In the genomic region with DNA sequence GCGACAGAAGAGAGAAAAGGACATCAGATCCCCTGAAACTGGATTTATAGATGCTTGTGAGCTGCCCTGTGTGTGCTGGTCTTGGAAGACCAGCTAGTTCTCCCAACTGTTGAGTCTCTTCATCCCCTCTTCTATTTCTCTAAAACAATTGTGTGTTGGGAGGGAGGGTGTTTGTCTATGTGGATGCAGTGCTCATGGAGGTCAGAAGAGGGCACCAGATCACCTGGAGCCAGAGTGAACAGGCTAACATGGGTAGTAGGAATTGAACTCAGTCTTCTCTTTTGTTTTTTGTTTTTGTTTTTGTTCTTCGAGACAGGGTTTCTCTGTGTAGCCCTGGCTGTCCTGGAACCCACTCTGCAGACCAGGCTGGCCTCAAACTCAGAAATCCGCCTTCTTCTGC, we compare ENCODE assay signal across 9 mouse cellular contexts. TPM values are rescaled to one million over a fixed set of nuclear protein-coding genes. Genes with fewer than 3 reads are reported as not detected.
DNase-seq lines count a peak whose midpoint lies in the region; ATAC-seq lines count a peak whose summit lies in the region.
"Had no signal": no experiment of that assay in that cellular context is flagged by ENCODE, and none has a peak within 500 bp of the region (broad histone marks: within the 10 kb centered on the region; RNA-seq: fewer than 3 reads in every experiment).

No protein-coding gene starts in this region.

- no peak for ATAC-seq in forebrain, embryonic 14.5 days
- ATAC-seq in forebrain, embryonic 15.5 days (replicated peaks) = no peak
- ATAC-seq in midbrain, embryonic 14.5 days (ENCODE audit: low FRiP score, low TSS enrichment) = no peak
- ATAC-seq in midbrain, embryonic 11.5 days (ENCODE audit: low FRiP score) = no peak
- ATAC-seq in erythroid progenitor cell, adult 5-6 weeks (replicated peaks; ENCODE audit: low FRiP score, poor library complexity, severe bottlenecking) = 0 out of 2 replicates have a peak, but pooled peaks have one; percentile 49
- no peak for ATAC-seq in neural tube, embryonic 11.5 days (ENCODE audit: insufficient read depth, low FRiP score, low TSS enrichment)

- no peaks in the 10 kb centered on the region for H3K4me1 ChIP-seq in forebrain, embryonic 14.5 days (ENCODE audit: control insufficient read depth, insufficient read depth, low read length)
- no peaks in the 10 kb centered on the region for H3K4me1 ChIP-seq in forebrain, embryonic 15.5 days
- no peaks in the 10 kb centered on the region for H3K4me1 ChIP-seq in midbrain, embryonic 14.5 days (ENCODE audit: control insufficient read depth, insufficient read depth, low read length)
- H3K4me1 ChIP-seq in midbrain, embryonic 11.5 days (ENCODE audit: control insufficient read depth, insufficient read depth, low read length) = 0 out of 2 replicates have a peak, but pooled peaks cover 3% of the 10 kb centered on the region
- H3K4me1 ChIP-seq in neural tube, embryonic 11.5 days (ENCODE audit: control insufficient read depth, insufficient read depth, low read length) = no peaks in the 10 kb centered on the region
- H3K4me1 ChIP-seq: embryonic facial prominence, embryonic 12.5 days had no signal

- 75% methylated on average over 3 of the region's 3 CpGs for WGBS in forebrain, embryonic 14.5 days
- WGBS in forebrain, embryonic 15.5 days = 80% methylated on average over 3 of the region's 3 CpGs
- 83% methylated on average over 3 of the region's 3 CpGs for WGBS in midbrain, embryonic 14.5 days
- 75% methylated on average over 3 of the region's 3 CpGs for WGBS in midbrain, embryonic 11.5 days
- WGBS in neural tube, embryonic 11.5 days = 80% methylated on average over 3 of the region's 3 CpGs

- no peaks in the 10 kb centered on the region for H3K27me3 ChIP-seq in forebrain, embryonic 14.5 days (replicated peaks; ENCODE audit: control insufficient read depth, insufficient read depth, low read length)
- H3K27me3 ChIP-seq in forebrain, embryonic 15.5 days = no peaks in the 10 kb centered on the region
- H3K27me3 ChIP-seq in midbrain, embryonic 14.5 days (ENCODE audit: control insufficient read depth, insufficient read depth, low read length) = no peaks in the 10 kb centered on the region
- H3K27me3 ChIP-seq in midbrain, embryonic 11.5 days (ENCODE audit: control insufficient read depth, insufficient read depth, low read length) = no peaks in the 10 kb centered on the region
- no peaks in the 10 kb centered on the region for H3K27me3 ChIP-seq in neural tube, embryonic 11.5 days (ENCODE audit: control insufficient read depth, insufficient read depth, low read length)
- H3K27me3 ChIP-seq: embryonic facial prominence, embryonic 12.5 days had no signal

- peak; percentile 26 for DNase-seq in forebrain, embryonic 14.5 days (ENCODE audit: low spot score)
- peak; percentile 56 for DNase-seq in midbrain, embryonic 14.5 days
- no peak for DNase-seq in midbrain, embryonic 11.5 days (ENCODE audit: low spot score, missing footprints)
- DNase-seq in adrenal gland, postnatal 25 days = peak; percentile 10
- DNase-seq in neural tube, embryonic 11.5 days (ENCODE audit: low spot score) = peak; percentile 28
- DNase-seq in right cerebral cortex, postnatal 14 days = no peak

- peaks cover 91% of the 10 kb centered on the region for H3K36me3 ChIP-seq in forebrain, embryonic 14.5 days (ENCODE audit: control insufficient read depth, insufficient read depth, low read length)
- H3K36me3 ChIP-seq in forebrain, embryonic 15.5 days = peaks cover 87% of the 10 kb centered on the region
- H3K36me3 ChIP-seq in midbrain, embryonic 14.5 days (ENCODE audit: control insufficient read depth, insufficient read depth, low read length) = peaks cover 87% of the 10 kb centered on the region
- H3K36me3 ChIP-seq in midbrain, embryonic 11.5 days (ENCODE audit: control insufficient read depth, insufficient read depth, low read length) = peaks cover 19% of the 10 kb centered on the region
- peaks cover 18% of the 10 kb centered on the region for H3K36me3 ChIP-seq in neural tube, embryonic 11.5 days (ENCODE audit: control insufficient read depth, insufficient read depth, low read length)

- no peak overlapping the region for H3K27ac ChIP-seq in forebrain, embryonic 14.5 days (ENCODE audit: low read depth, low read length)
- no peak overlapping the region for H3K27ac ChIP-seq in forebrain, embryonic 15.5 days (replicated peaks)
- no peak overlapping the region for H3K27ac ChIP-seq in midbrain, embryonic 14.5 days (replicated peaks; ENCODE audit: low read depth, low read length)
- no peak overlapping the region for H3K27ac ChIP-seq in midbrain, embryonic 11.5 days (ENCODE audit: low read depth, low read length)
- H3K27ac ChIP-seq in neural tube, embryonic 11.5 days (ENCODE audit: low read depth, low read length) = no peak overlapping the region
- H3K27ac ChIP-seq: embryonic facial prominence, embryonic 12.5 days had no signal

- no peaks in the 10 kb centered on the region for H3K9me3 ChIP-seq in forebrain, embryonic 14.5 days (replicated peaks; ENCODE audit: control insufficient read depth, low read length)
- H3K9me3 ChIP-seq in forebrain, embryonic 15.5 days = no peaks in the 10 kb centered on the region
- no peaks in the 10 kb centered on the region for H3K9me3 ChIP-seq in midbrain, embryonic 14.5 days (ENCODE audit: control insufficient read depth, low read length)
- no peaks in the 10 kb centered on the region for H3K9me3 ChIP-seq in midbrain, embryonic 11.5 days (ENCODE audit: control insufficient read depth, low read length)
- H3K9me3 ChIP-seq in neural tube, embryonic 11.5 days (ENCODE audit: control insufficient read depth, low read length) = no peaks in the 10 kb centered on the region
- H3K9me3 ChIP-seq: embryonic facial prominence, embryonic 12.5 days had no signal

- H3K4me3 ChIP-seq in forebrain, embryonic 14.5 days (ENCODE audit: low read depth, low read length) = no peak overlapping the region
- no peak overlapping the region for H3K4me3 ChIP-seq in forebrain, embryonic 15.5 days
- H3K4me3 ChIP-seq in midbrain, embryonic 14.5 days (replicated peaks; ENCODE audit: low read depth, low read length) = no peak overlapping the region
- no peak overlapping the region for H3K4me3 ChIP-seq in midbrain, embryonic 11.5 days (ENCODE audit: low read depth, low read length)
- H3K4me3 ChIP-seq in neural tube, embryonic 11.5 days (ENCODE audit: low read depth, low read length) = no peak overlapping the region
- H3K4me3 ChIP-seq: embryonic facial prominence, embryonic 12.5 days had no signal

- no peak overlapping the region for H3K4me2 ChIP-seq in forebrain, embryonic 14.5 days (ENCODE audit: low read length)
- H3K4me2 ChIP-seq in forebrain, embryonic 15.5 days (replicated peaks) = no peak overlapping the region
- no peak overlapping the region for H3K4me2 ChIP-seq in midbrain, embryonic 14.5 days (ENCODE audit: low read length)
- H3K4me2 ChIP-seq in midbrain, embryonic 11.5 days = no peak overlapping the region
- H3K4me2 ChIP-seq in neural tube, embryonic 11.5 days (ENCODE audit: low read depth) = no peak overlapping the region
- H3K4me2 ChIP-seq: embryonic facial prominence, embryonic 12.5 days had no signal

- H3K9ac ChIP-seq in forebrain, embryonic 14.5 days (ENCODE audit: low read length) = no peak overlapping the region
- no peak overlapping the region for H3K9ac ChIP-seq in forebrain, embryonic 15.5 days (replicated peaks)
- no peak overlapping the region for H3K9ac ChIP-seq in midbrain, embryonic 14.5 days (replicated peaks; ENCODE audit: low read length)
- no peak overlapping the region for H3K9ac ChIP-seq in midbrain, embryonic 11.5 days (ENCODE audit: low read length)
- H3K9ac ChIP-seq in neural tube, embryonic 11.5 days (ENCODE audit: low read length) = no peak overlapping the region
- H3K9ac ChIP-seq: embryonic facial prominence, embryonic 12.5 days had no signal

RNA-seq across cellular contexts. Expression of a gene that starts 34.3 kb away (rescaled TPM):
- polyA plus RNA-seq in forebrain, embryonic 14.5 days (2014; fragmentation: Nextera tagmentation; extraction: Ambion mirVana) = 49.7 and 65.0 TPM in 2 replicates
- polyA plus RNA-seq in forebrain, embryonic 15.5 days (2015; fragmentation: Nextera tagmentation; extraction: Ambion mirVana) = 74.8 and 76.2 TPM in 2 replicates
- 90.1 and 107 TPM in 2 replicates for polyA plus RNA-seq in midbrain, embryonic 14.5 days (2014; fragmentation: Nextera tagmentation; extraction: Ambion mirVana)
- 25.2 and 28.0 TPM in 2 replicates for polyA plus RNA-seq in midbrain, embryonic 11.5 days (2014; fragmentation: Nextera tagmentation; extraction: Ambion mirVana)
- 21.6 and 30.2 TPM in 2 replicates for total RNA-seq in adrenal gland, postnatal 25 days (2021)
- total RNA-seq in erythroid progenitor cell, adult 5-6 weeks (2015; ENCODE audit: low replicate concordance) = 1.8 and 3.8 TPM in 2 replicates
- total RNA-seq in erythroid progenitor cell, adult 5-6 weeks (2017; ENCODE audit: low replicate concordance) = 3.5 TPM in 2 replicates
- 39.2 and 48.9 TPM in 2 replicates for polyA plus RNA-seq in neural tube, embryonic 11.5 days (2014; fragmentation: Nextera tagmentation; extraction: Ambion mirVana)

RNA-seq across cellular contexts. Expression of a gene that starts 42.1 kb away (rescaled TPM):
- not detected in 2 replicates for polyA plus RNA-seq in forebrain, embryonic 14.5 days (2014; fragmentation: Nextera tagmentation; extraction: Ambion mirVana)
- not detected in 2 replicates for polyA plus RNA-seq in forebrain, embryonic 15.5 days (2015; fragmentation: Nextera tagmentation; extraction: Ambion mirVana)
- polyA plus RNA-seq in midbrain, embryonic 14.5 days (2014; fragmentation: Nextera tagmentation; extraction: Ambion mirVana) = not detected in 2 replicates
- not detected in 2 replicates for polyA plus RNA-seq in midbrain, embryonic 11.5 days (2014; fragmentation: Nextera tagmentation; extraction: Ambion mirVana)
- 0.39 TPM in 1 of 2 replicates, not detected in the other for total RNA-seq in adrenal gland, postnatal 25 days (2021)
- total RNA-seq in erythroid progenitor cell, adult 5-6 weeks (2015; ENCODE audit: low replicate concordance) = not detected in 2 replicates
- total RNA-seq in erythroid progenitor cell, adult 5-6 weeks (2017; ENCODE audit: low replicate concordance) = not detected in 2 replicates
- 0.12 TPM in 1 of 2 replicates, not detected in the other for polyA plus RNA-seq in neural tube, embryonic 11.5 days (2014; fragmentation: Nextera tagmentation; extraction: Ambion mirVana)
- polyA plus RNA-seq: embryonic facial prominence, embryonic 12.5 days had no signal

RNA-seq across cellular contexts. Expression of a gene that starts 43.0 kb away (rescaled TPM):
- 337 and 389 TPM in 2 replicates for polyA plus RNA-seq in forebrain, embryonic 14.5 days (2014; fragmentation: Nextera tagmentation; extraction: Ambion mirVana)
- 364 and 375 TPM in 2 replicates for polyA plus RNA-seq in forebrain, embryonic 15.5 days (2015; fragmentation: Nextera tagmentation; extraction: Ambion mirVana)
- 364 and 475 TPM in 2 replicates for polyA plus RNA-seq in midbrain, embryonic 14.5 days (2014; fragmentation: Nextera tagmentation; extraction: Ambion mirVana)
- 342 TPM in 2 replicates for polyA plus RNA-seq in midbrain, embryonic 11.5 days (2014; fragmentation: Nextera tagmentation; extraction: Ambion mirVana)
- total RNA-seq in adrenal gland, postnatal 25 days (2021) = 830 and 852 TPM in 2 replicates
- 20.1 and 28.5 TPM in 2 replicates for total RNA-seq in erythroid progenitor cell, adult 5-6 weeks (2015; ENCODE audit: low replicate concordance)
- 30.0 and 31.4 TPM in 2 replicates for total RNA-seq in erythroid progenitor cell, adult 5-6 weeks (2017; ENCODE audit: low replicate concordance)
- 384 TPM in 2 replicates for polyA plus RNA-seq in neural tube, embryonic 11.5 days (2014; fragmentation: Nextera tagmentation; extraction: Ambion mirVana)

Comparison
In these comparisons a context has a peak if more than half of its experiments do, and no peak if none do; other contexts are left out.
1. DNase-seq: peak in forebrain, embryonic 14.5 days (single experiment), midbrain, embryonic 14.5 days (single experiment), adrenal gland, postnatal 25 days (single experiment) and neural tube, embryonic 11.5 days (single experiment); none in midbrain, embryonic 11.5 days (single experiment) and right cerebral cortex, postnatal 14 days (single experiment).